Mouse (Mus musculus): ENCODE data around the gene Mrpl52.
A peak's percentile ranks its signal among the peaks of the same experiment; 100 is the strongest.

Gene Mrpl52

DNA sequence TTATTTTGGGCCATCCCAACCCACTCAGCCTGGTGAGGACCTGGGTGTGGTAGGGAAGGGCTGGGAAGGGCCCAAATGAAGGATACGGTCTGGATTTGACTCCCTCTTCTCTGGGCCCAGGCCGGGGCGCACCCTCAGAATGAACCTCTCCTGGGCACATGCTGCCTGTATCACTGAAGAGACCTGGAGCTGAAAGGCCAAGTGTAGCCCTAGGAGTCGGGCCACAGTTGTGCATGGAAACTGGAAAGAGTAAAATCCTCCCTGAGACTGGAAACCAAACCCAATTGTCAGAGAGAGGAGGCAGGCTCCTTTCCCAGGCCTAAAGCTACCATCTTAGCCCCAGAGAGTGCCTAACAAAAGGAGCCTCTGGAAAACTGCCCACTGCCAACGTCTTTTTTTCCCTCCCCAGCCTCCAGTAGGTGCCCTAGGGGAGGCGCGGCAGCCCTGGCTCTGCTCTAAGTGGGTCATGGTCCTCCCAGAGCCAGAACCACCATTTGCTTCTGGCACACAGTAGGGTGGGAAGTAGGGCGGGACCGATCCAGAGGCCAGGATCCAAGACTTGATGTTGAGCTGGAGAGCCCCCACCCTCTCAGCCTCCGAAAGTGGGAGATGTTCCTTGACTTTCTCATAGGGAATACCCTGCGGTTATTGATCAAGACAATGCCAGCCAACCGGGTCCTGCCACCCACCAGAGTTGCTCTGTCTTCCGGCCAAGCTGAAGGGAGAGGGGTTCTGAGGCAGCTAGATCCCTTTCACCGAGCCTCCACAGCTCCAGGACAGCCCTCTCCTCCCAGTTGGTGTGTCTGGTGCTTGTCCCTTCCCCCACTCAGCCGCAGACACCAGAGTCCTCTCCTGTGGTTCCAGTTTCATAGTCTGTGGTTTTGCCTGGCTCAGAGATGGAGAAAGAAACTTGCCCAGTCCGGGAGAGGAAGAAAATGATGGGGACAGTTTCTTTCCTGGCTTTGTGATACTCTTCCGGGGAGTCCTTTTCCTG, 6.4 kb downstream of the Mrpl52 start:
- DNase-seq (ENCODE audit: low spot score) = no peak

DNA sequence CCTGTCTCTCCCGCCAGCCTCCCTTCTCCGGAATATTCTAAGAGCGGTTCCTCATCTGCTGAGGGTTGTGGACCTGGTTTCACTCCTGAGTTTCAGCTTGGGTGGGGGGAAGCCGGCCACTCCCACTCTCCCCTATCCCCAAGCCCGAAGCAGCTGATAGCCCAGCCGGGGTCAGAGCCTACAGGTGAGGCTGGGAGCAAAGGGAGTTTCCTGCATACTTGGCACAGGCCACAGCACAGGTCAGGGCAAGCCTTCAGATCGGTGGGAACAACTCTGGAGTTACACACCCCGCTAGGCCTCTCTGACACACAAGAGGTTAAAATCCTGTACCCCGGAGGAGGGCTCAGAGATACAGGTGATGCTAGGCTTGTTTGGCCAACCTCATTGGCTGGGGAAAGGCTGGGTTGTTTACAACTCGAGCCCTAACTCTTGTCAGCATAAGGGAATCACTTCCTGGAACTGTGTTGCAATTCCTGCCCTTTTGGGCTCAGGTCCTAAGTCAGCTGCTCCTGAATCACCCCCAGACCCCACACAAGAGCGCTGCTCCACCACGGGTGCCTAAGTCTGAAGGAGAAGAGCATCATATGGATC, 7.3 kb downstream of the Mrpl52 start:
- no peak for DNase-seq (ENCODE audit: low spot score)

GRCm38 (mm10) chr14:54435194-54435918, 8.6 kb downstream of the Mrpl52 start:
- DNase-seq (ENCODE audit: low spot score) = no peak

GRCm38 (mm10) chr14:54439155-54439554, 12.4 kb downstream of the Mrpl52 start:
- DNase-seq (ENCODE audit: low spot score) = no peak

- no peak for DNase-seq (ENCODE audit: low spot score)
These were observed 12.9 kb downstream of the Mrpl52 start for GRCm38 (mm10) chr14:54439610-54440009.

GRCm38 (mm10) chr14:54440538-54440937, 13.8 kb downstream of the Mrpl52 start:
- DNase-seq (ENCODE audit: low spot score) = no peak

DNA sequence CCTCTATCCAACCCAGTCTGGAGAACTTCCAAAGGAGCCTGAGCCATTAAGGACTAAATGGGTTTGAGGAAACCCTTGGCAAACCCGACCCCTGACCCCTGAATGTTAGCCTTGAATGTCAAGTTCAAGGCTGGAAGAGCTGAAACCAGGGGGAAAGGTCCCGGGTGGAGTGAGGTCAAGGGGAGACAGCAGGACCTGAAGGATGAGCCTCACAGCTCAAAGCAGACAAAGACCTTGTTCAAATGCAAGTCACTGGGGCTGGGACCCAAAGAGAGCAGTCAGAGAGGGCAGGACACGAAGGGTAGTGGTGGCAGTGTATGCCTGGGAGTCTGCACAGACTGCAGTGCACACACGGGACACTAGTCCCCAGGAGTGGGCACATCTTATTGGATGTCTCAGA, 14.7 kb downstream of the Mrpl52 start:
- no peak for DNase-seq (ENCODE audit: low spot score)

DNA sequence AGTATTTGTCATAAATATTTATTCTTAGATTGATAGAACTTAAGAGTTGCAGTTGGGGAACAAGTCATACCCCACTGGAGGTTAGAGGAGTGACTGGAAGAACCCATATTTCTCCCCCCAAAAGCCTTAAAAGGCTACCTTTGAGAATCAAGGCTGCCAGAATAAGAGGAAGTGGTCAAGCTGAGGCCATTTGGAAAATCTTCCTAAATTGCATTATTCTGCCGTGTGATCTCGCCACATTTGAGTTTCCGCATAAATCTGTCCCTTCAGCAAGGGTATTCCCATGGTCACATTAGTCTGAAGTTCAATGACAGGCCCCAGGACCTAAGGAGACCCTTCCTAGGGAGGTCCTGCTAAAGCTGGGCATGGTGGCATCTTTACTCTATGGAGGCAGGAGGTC, 15.8 kb downstream of the Mrpl52 start:
- no peak for DNase-seq (ENCODE audit: low spot score)

GRCm38 (mm10) chr14:54443196-54443595, 16.5 kb downstream of the Mrpl52 start:
- no peak for DNase-seq (ENCODE audit: low spot score)

- no peak for DNase-seq (ENCODE audit: low spot score)
These were observed 17.3 kb downstream of the Mrpl52 start for GRCm38 (mm10) chr14:54443712-54444618.

GRCm38 (mm10) chr14:54445476-54445875, 18.8 kb downstream of the Mrpl52 start:
- DNase-seq (ENCODE audit: low spot score) = no peak

GRCm38 (mm10) chr14:54453566-54453965, 26.9 kb downstream of the Mrpl52 start:
- no peak for DNase-seq (ENCODE audit: low spot score)

DNA sequence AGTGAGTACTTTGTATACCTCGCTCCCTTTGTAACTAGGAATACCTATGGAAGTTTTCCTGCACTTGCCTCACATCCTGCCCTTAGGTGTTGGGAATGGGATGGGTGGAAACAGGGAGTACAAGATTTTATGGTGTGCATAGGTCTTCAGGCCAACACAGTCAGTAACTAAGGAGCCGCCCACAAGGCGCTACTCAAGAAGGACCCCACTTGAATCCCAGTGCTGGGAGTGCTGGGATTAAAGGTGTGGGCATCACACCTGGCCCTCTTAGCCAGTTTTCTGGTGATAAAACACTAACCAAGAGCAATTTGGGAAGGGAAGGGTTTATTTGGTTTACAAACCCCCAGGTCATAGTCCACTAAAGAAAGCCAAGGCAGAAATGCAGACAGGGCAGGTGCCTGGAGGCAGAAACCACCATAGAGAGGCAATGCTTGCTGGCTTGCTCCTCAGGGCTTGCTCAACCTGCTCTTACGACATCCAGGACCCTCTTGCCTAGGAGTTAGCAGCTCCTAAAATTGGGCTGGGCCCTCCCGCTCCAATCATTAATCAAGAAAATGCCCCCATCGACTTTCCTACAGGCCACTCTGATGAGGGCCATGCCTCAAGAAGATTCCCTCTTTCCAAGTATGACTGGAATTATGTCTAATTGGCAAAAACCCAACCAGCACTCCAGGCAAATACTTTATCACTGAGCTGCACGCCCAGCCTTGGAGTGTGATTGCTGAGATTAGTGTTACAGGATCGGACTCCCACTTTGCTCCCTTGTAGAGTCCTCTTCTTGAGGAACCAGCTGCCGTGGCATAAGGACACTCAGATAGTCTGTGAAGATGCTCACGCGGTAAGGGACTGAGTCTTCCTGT, 28.2 kb downstream of the Mrpl52 start:
- no peak for DNase-seq (ENCODE audit: low spot score)

DNA sequence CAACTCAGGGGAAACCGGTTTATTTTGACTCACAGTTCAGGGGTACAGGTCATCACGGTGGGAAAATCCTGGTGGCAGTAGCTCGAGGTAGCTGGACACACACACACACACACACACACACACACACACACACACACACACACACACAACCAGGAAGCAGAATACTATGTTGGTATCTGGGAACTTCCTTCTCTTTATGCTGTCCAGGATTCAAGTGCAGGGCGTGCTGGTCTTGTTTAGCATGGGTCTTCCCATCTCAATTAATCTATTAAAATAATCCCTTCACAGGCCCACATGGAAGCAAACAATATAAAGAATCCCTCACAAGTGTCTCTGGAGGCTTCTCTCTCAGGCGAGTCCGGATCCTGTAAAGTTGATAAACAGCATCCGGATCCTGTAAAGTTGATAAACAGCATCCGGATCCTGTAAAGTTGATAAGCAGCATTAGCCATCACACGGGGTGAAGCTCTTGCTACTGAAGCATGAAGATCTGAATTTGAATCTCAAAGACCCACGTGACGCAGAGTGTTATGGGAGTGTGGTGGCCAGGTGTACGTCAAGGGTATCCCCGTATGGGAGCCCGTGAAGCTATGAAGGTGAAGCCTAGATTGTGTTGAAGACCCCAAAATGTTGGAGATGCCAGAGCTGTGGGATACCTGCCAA, 31.3 kb downstream of the Mrpl52 start:
- no peak for DNase-seq (ENCODE audit: low spot score)

GRCm38 (mm10) chr14:54462146-54462545, 35.4 kb downstream of the Mrpl52 start:
- DNase-seq (ENCODE audit: low spot score) = no peak

DNA sequence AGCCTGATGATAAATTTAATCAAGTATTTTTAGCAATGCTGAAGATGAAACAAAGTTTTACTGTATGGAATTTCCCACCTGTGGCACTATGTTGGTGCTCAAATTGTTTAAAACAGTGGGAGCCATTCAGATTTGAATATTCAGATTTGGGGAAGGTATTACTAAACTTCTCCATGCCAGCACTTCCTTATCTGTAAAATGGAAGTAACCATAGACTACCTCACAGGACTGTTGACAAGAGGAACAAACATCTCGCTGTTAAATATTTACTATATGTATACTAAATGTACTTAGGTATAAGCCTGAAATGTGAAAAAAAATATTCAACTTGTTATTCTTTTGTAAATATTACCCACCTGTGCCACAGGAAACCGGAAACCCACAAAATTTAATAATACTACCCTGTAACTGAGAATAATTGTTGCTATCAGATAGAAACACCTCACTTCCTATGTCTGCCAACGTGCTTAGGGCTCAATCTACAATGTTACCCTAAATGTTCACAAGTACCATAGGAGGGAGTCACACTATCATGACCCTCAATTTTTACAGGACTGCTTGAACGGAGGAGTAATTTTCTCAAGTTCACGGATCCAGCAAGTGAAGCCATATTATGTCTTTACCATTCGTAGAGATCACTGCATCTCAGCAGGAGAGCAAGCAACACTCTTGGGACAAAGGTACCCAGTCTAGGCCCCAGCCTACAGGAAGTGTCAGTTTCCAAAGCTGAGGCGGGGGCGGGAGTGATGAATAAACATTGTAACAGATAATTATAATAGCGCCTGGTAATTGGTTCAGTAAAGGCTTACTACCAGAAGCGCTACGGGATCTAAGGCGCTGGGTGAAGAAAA, 36.6 kb downstream of the Mrpl52 start:
- no peak for DNase-seq (ENCODE audit: low spot score)

DNA sequence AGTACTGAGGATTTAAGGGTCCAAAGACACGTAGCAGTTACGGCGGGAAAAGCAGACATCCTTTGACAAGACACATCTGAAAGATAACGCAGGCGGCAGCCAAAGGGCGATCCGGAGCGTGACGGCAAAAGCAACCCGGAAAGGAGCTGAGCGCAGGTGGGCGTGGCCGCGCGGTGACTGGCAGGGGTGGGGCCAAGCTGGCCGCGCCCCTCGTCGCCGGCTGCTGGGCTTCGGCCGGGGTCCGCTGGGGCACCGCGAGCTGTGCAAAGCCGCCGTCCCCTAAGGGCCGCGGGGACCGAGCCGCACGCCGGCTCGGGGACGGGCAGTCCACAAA, 37.2 kb downstream of the Mrpl52 start, which contains the start of gene Lrp10:
TSS of gene Lrp10 (plus strand) at position 179 of the 334 bp plus-strand sequence.
- peak; percentile 92 for DNase-seq (ENCODE audit: low spot score)

- DNase-seq (ENCODE audit: low spot score) = peak; percentile 82
These were observed 37.7 kb downstream of the Mrpl52 start for GRCm38 (mm10) chr14:54464293-54465005.

Measured in retina, embryonic 14.5 days (tissue).